ENCODE assay signal across 23 mouse cellular contexts in genomic region chr3:94563163-94563562, GRCm38 (mm10). TPM values are rescaled to one million over a fixed set of nuclear protein-coding genes. Genes with fewer than 3 reads are reported as not detected.
A peak's percentile ranks its signal among the peaks of the same experiment; 100 is the strongest.
DNase-seq lines count a peak whose midpoint lies in the region; TF ChIP-seq lines count a peak whose summit lies in the region.
"Had no signal": no experiment of that assay in that cellular context is flagged by ENCODE, and none has a peak within 500 bp of the region (broad histone marks: within the 10 kb centered on the region; RNA-seq: fewer than 3 reads in every experiment).

No protein-coding gene starts in this region.

- H3K4me3 ChIP-seq in heart, adult 2 months: no peak overlapping the region
- no peak overlapping the region for H3K4me3 ChIP-seq in myocyte
- H3K4me3 ChIP-seq: embryonic facial prominence, embryonic 13.5 days; embryonic facial prominence, embryonic 15.5 days; erythroblast, embryonic 14.5 days; forebrain, embryonic 10.5 days; forebrain, embryonic 12.5 days had no signal

- peaks cover 8% of the 10 kb centered on the region for H3K36me3 ChIP-seq in heart, adult 2 months (ENCODE audit: control insufficient read depth, insufficient read depth, low read length)
- peaks cover 11% of the 10 kb centered on the region for H3K36me3 ChIP-seq in myocyte (ENCODE audit: control insufficient read depth, insufficient read depth)

- DNase-seq in gastrocnemius, adult 18-20 months (ENCODE audit: low spot score): peak; percentile 21
- no peak for DNase-seq in gastrocnemius, postnatal 36 days
- peak; percentile 22 for DNase-seq in heart, adult 11 months
- DNase-seq in heart, adult 2 months: no peak
- DNase-seq: adrenal gland, adult 2 months; adrenal gland, postnatal 10 days; adrenal gland, postnatal 25 days; B cell, adult 2 months; cerebellum, adult 11 months; cerebellum, adult 18-20 months; cerebellum, adult 8-10 months; cerebellum, adult 9-11 months; cerebellum, postnatal 14 days; cerebellum, postnatal 36 days; embryo, embryonic 11 days had no signal

- H3K4me1 ChIP-seq in heart, adult 2 months (ENCODE audit: control insufficient read depth, insufficient read depth, low read length): peaks cover 4% of the 10 kb centered on the region

- no peak for TF ChIP-seq CTCF in heart, adult 2 months (IDR thresholded peaks at IDR 0.05)

- H3K27me3 ChIP-seq in heart, adult 2 months (ENCODE audit: control insufficient read depth, insufficient read depth, low read length): no peaks in the 10 kb centered on the region
- H3K27me3 ChIP-seq in myocyte (ENCODE audit: control insufficient read depth, insufficient read depth, insufficient read length): no peaks in the 10 kb centered on the region
- H3K27me3 ChIP-seq: CH12.LX; embryonic facial prominence, embryonic 13.5 days; embryonic facial prominence, embryonic 15.5 days; forebrain, embryonic 12.5 days; Patski had no signal

- H3K9ac ChIP-seq in heart, adult 2 months (ENCODE audit: low read depth, low read length): no peak overlapping the region
- H3K9ac ChIP-seq: embryonic facial prominence, embryonic 13.5 days; embryonic facial prominence, embryonic 15.5 days; forebrain, embryonic 12.5 days had no signal

- no peak for TF ChIP-seq POLR2A in heart, adult 2 months (IDR thresholded peaks at IDR 0.05; ENCODE audit: insufficient read depth, low read depth, low read length)
- no peak for TF ChIP-seq POLR2A in myocyte (IDR thresholded peaks at IDR 0.05; ENCODE audit: insufficient read length, low read depth)

- no peak overlapping the region for H3ac ChIP-seq in myocyte (ENCODE audit: control insufficient read depth, insufficient read length)

- intact Hi-C loops in gastrocnemius, postnatal 36 days (cut with DNase I): no loop called here
- intact Hi-C loops in heart, adult 2 months (cut with DNase I): no loop called here

- H3K79me2 ChIP-seq in heart, adult 2 months (replicated peaks; ENCODE audit: control insufficient read depth, insufficient read depth, low read length): peaks cover 2% of the 10 kb centered on the region
- peaks cover 39% of the 10 kb centered on the region for H3K79me2 ChIP-seq in myocyte (ENCODE audit: control insufficient read depth, insufficient read depth)

- WGBS in heart, adult 2 months: 94% methylated on average over 3 of the region's 3 CpGs

- H3K4me2 ChIP-seq in myocyte (ENCODE audit: low read depth): peak overlapping the region; percentile 47
- H3K4me2 ChIP-seq: embryonic facial prominence, embryonic 13.5 days; embryonic facial prominence, embryonic 15.5 days; forebrain, embryonic 12.5 days had no signal

- H3K27ac ChIP-seq in heart, adult 2 months: no peak overlapping the region
- H3K27ac ChIP-seq: embryonic facial prominence, embryonic 13.5 days; embryonic facial prominence, embryonic 15.5 days; forebrain, embryonic 10.5 days; forebrain, embryonic 12.5 days had no signal

- TF ChIP-seq EP300 in heart, adult 2 months (IDR thresholded peaks at IDR 0.05; ENCODE audit: insufficient read depth, low read depth, low read length): no peak

TF ChIP-seq in myocyte, 11 proteins besides CTCF, POLR2A, EP300 and RAD21:
- TF ChIP-seq USF1 (IDR thresholded peaks at IDR 0.05; ENCODE audit: low read depth): no peak
- no peak for TF ChIP-seq SRF (IDR thresholded peaks at IDR 0.05; ENCODE audit: control insufficient read depth, insufficient read length, low read depth)
- TF ChIP-seq REST (IDR thresholded peaks at IDR 0.05; ENCODE audit: insufficient read depth, insufficient read length): no peak
- TF ChIP-seq MYOD1 (IDR thresholded peaks at IDR 0.05; ENCODE audit: control insufficient read depth in 1 of 3, insufficient read length in 2 of 3, low read depth in 2 of 3): peak; percentile 11 to 63 (median 41)
- no peak for TF ChIP-seq MAX (IDR thresholded peaks at IDR 0.05; ENCODE audit: low read depth)
- no peak for TF ChIP-seq POLR2AphosphoS2 (IDR thresholded peaks at IDR 0.05; ENCODE audit: insufficient read length, low read depth)
- TF ChIP-seq MYOG (IDR thresholded peaks at IDR 0.05; ENCODE audit: control insufficient read depth in 1 of 3, insufficient read depth in 1 of 3, insufficient read length in 2 of 3, low read depth in 2 of 3): peak in 2 of 3 experiments; percentile 46 to 63

RNA-seq across cellular contexts. Expression of gene Snx27, which starts 19.4 kb away (rescaled TPM):
- total RNA-seq in gastrocnemius, adult 18-20 months (2021): 10 to 100 TPM; 32.5 to 38.7 TPM
- 10 to 100 TPM; 25.3 to 25.9 TPM for total RNA-seq in gastrocnemius, postnatal 36 days (2021)
- 10 to 100 TPM; 27.4 to 29.0 TPM for total RNA-seq in heart, adult 2 months (2021)
- polyA plus RNA-seq in heart, adult 2 months (2012; rRNA removed): 7.5 and 14.4 TPM in 2 replicates
- 17.4 TPM for polyA plus RNA-seq in myocyte (2012; fragmentation: generic; extraction: Trizol)

Comparison
In these comparisons a context has a peak if more than half of its experiments do, and no peak if none do; other contexts are left out.
1. DNase-seq: peak in gastrocnemius, adult 18-20 months (single experiment) and heart, adult 11 months (single experiment); none in gastrocnemius, postnatal 36 days (0 of 2) and heart, adult 2 months (0 of 2).